Mouse (Mus musculus): ENCODE measurements around the gene Slc27a3.

DNA sequence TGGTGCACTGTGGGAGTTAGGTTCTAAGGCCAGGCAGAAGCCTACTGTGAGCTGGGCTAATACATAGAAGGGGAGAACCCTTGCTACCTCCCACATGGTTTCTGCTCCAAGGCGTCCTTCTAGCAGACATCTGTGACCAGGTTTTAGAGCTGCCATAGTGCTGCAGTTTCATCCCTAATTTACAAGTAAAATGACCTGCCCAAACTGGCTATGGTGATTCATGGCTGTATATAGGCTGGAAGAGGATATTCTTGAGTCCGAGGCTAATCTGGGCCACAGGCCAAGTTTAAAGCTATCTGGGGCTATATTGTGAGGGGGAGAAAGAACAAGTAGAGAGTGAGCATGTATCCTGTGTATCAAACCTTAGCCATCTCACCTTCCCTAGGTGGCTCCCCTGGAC is 20.7 kb downstream of the Slc27a3 start:
- TF ChIP-seq GATA1 (IDR thresholded peaks at IDR 0.05; ENCODE audit: low read length), result no peak
- no peak for TF ChIP-seq TAL1 (IDR thresholded peaks at IDR 0.05; ENCODE audit: low read length)

Data from erythroblast, embryonic 14.5 days (primary cell).